Mouse (Mus musculus): ENCODE measurements around the gene Mreg. TPM values are rescaled to one million over a fixed set of nuclear protein-coding genes. Genes with fewer than 3 reads are reported as not detected.
A peak's percentile ranks its signal among the peaks of the same experiment; 100 is the strongest.

Mreg gene
- polyA plus RNA-seq, 1 experiment from 2014 or later: 5.7 TPM

GRCm38 (mm10) chr1:72141893-72142480 lies 70.1 kb downstream of the Mreg start:
- ATAC-seq (ENCODE audit: low FRiP score): peak; percentile 84
- peak overlapping the region; percentile 35; the same call in 1 of the 2 replicates for H3K27ac ChIP-seq

GRCm38 (mm10) chr1:72136101-72136500 lies 76.0 kb downstream of the Mreg start:
- no peak for ATAC-seq (ENCODE audit: low FRiP score)
- H3K36me3 ChIP-seq: 0 out of 2 replicates have a peak, but pooled peaks cover 4% of the 10 kb centered on the region
- no peak overlapping the region for H3K4me3 ChIP-seq
- H3K9ac ChIP-seq: no peak overlapping the region
- no peaks in the 10 kb centered on the region for H3K4me1 ChIP-seq (replicated peaks)
- H3K4me2 ChIP-seq: no peak overlapping the region
- 97% methylated on average over 10 of the region's 10 CpGs for WGBS
- H3K27ac ChIP-seq: no peak overlapping the region
- 0 out of 2 replicates have a peak, but pooled peaks cover 7% of the 10 kb centered on the region for H3K9me3 ChIP-seq
- no peaks in the 10 kb centered on the region for H3K27me3 ChIP-seq

More at GRCm38 (mm10) chr1:72141893-72142480, 70.1 kb downstream of the Mreg start:
- H3K9ac ChIP-seq: peak overlapping the region; percentile 59
- no peaks in the 10 kb centered on the region for H3K9me3 ChIP-seq
- H3K4me3 ChIP-seq: peak overlapping the region; percentile 27
- no peaks in the 10 kb centered on the region for H3K36me3 ChIP-seq
- peak overlapping the region; percentile 50 for H3K4me2 ChIP-seq
- 4% methylated on average over 11 of the region's 11 CpGs for WGBS
- H3K27me3 ChIP-seq: no peaks in the 10 kb centered on the region
- 0 out of 2 replicates have a peak, but pooled peaks cover 3% of the 10 kb centered on the region for H3K4me1 ChIP-seq (replicated peaks)

GRCm38 (mm10) chr1:72134534-72134933 lies 77.6 kb downstream of the Mreg start:
- Histone ChIP-seq H3K9ac (no peak overlapping the region), H3K4me3 (no peak overlapping the region), H3K9me3 (0 out of 2 replicates have a peak, but pooled peaks cover 7% of the 10 kb centered on the region), H3K27me3 (no peaks in the 10 kb centered on the region), H3K4me2 (no peak overlapping the region), H3K27ac (no peak overlapping the region), H3K4me1 (replicated peaks) (no peaks in the 10 kb centered on the region), H3K36me3 (0 out of 2 replicates have a peak, but pooled peaks cover 4% of the 10 kb centered on the region)
- ATAC-seq (ENCODE audit: low FRiP score): no peak
- 68% methylated on average over 1 of the region's 1 CpGs for WGBS

- peak; percentile 80 for ATAC-seq (ENCODE audit: low FRiP score)
- Histone ChIP-seq H3K4me3 (peak overlapping the region; percentile 23), H3K9me3 (no peaks in the 10 kb centered on the region), H3K4me1 (replicated peaks) (no peaks in the 10 kb centered on the region; the same call in 1 of the 2 replicates), H3K4me2 (peak overlapping the region; percentile 41), H3K27ac (no peak overlapping the region), H3K36me3 (no peaks in the 10 kb centered on the region), H3K27me3 (no peaks in the 10 kb centered on the region), H3K9ac (no peak overlapping the region)
- 25% methylated on average over 23 of the region's 23 CpGs for WGBS
These were observed 88.4 kb downstream of the Mreg start for GRCm38 (mm10) chr1:72123434-72124297.

GRCm38 (mm10) chr1:72121608-72122185 lies 90.4 kb downstream of the Mreg start:
- Histone ChIP-seq H3K4me2 (no peak overlapping the region), H3K4me3 (no peak overlapping the region), H3K9me3 (no peaks in the 10 kb centered on the region), H3K27me3 (no peaks in the 10 kb centered on the region), H3K9ac (no peak overlapping the region), H3K27ac (no peak overlapping the region), H3K4me1 (replicated peaks) (no peaks in the 10 kb centered on the region; the same call in 1 of the 2 replicates), H3K36me3 (no peaks in the 10 kb centered on the region)
- ATAC-seq (ENCODE audit: low FRiP score): no peak
- WGBS: 91% methylated on average over 17 of the region's 17 CpGs

- WGBS: 69% methylated on average over 4 of the region's 4 CpGs
These were observed 92.1 kb downstream of the Mreg start for GRCm38 (mm10) chr1:72119981-72120380.

GRCm38 (mm10) chr1:72114206-72114605 lies 97.9 kb downstream of the Mreg start:
- 78% methylated on average over 5 of the region's 5 CpGs for WGBS

More at GRCm38 (mm10) chr1:72119981-72120380, 92.1 kb downstream of the Mreg start:
- Histone ChIP-seq H3K4me3 (no peak overlapping the region), H3K27me3 (no peaks in the 10 kb centered on the region), H3K27ac (no peak overlapping the region), H3K4me1 (replicated peaks) (no peaks in the 10 kb centered on the region; the same call in 1 of the 2 replicates), H3K4me2 (no peak overlapping the region), H3K36me3 (no peaks in the 10 kb centered on the region), H3K9me3 (no peaks in the 10 kb centered on the region), H3K9ac (no peak overlapping the region)
- no peak for ATAC-seq (ENCODE audit: low FRiP score)

More at GRCm38 (mm10) chr1:72114206-72114605, 97.9 kb downstream of the Mreg start:
- 0 out of 2 replicates have a peak, but pooled peaks cover 4% of the 10 kb centered on the region for H3K4me1 ChIP-seq (replicated peaks)
- H3K27me3 ChIP-seq: no peaks in the 10 kb centered on the region
- no peak for ATAC-seq (ENCODE audit: low FRiP score)
- no peak overlapping the region for H3K27ac ChIP-seq
- H3K9me3 ChIP-seq: no peaks in the 10 kb centered on the region
- no peak overlapping the region for H3K4me3 ChIP-seq
- no peak overlapping the region for H3K4me2 ChIP-seq
- H3K36me3 ChIP-seq: no peaks in the 10 kb centered on the region
- no peak overlapping the region for H3K9ac ChIP-seq

Other genes starting within 250 kb of the Mreg start
- 8.8 and 8.9 TPM in 2 replicates for gene Pecr, start 72.0 kb upstream of the Mreg start, polyA plus RNA-seq (2015; fragmentation: Nextera tagmentation; extraction: Ambion mirVana)
- gene Tmem169, start 72.1 kb upstream of the Mreg start, polyA plus RNA-seq (2015; fragmentation: Nextera tagmentation; extraction: Ambion mirVana): 42.3 and 46.8 TPM in 2 replicates
- gene Xrcc5, start 95.1 kb upstream of the Mreg start, polyA plus RNA-seq (2015; fragmentation: Nextera tagmentation; extraction: Ambion mirVana): 26.0 and 26.5 TPM in 2 replicates